Mouse (Mus musculus) forebrain, embryonic 14.5 days (tissue): ENCODE results near the gene Atxn7l1. TPM values are rescaled to one million over a fixed set of nuclear protein-coding genes. Genes with fewer than 3 reads are reported as not detected.

Experiments used
- ATAC-seq: fragments of 200-750 bp; cut with Nextera tagmentation; 2 replicates; pipeline ENCODE4 v1.8.0; 2017; ENCODE audit warnings: mild to moderate bottlenecking, moderate library complexity
- DNase-seq: peaks from one replicate; pipeline ENCODE4 v3.0.0-alpha.2; 2015; ENCODE audit warnings: low spot score
- H3K27ac ChIP-seq: fragments of 300-500 bp; sonication (generic); 2 replicates; pipeline ENCODE4 v1.5.1; 2014; ENCODE audit warnings: low read depth, mild to moderate bottlenecking, control low read depth, low read length, moderate library complexity
- H3K27me3 ChIP-seq: fragments of 300-500 bp; sonication (generic); replicated peaks from 2 replicates; pipeline ENCODE4 v1.6.1; 2014; ENCODE audit warnings: low read length, control low read depth, mixed read lengths; ENCODE audit not compliant: control insufficient read depth, insufficient read depth
- H3K36me3 ChIP-seq: fragments of 300-500 bp; sonication (generic); 2 replicates; pipeline ENCODE4 v1.6.1; 2014; ENCODE audit warnings: low read length, control low read depth; ENCODE audit not compliant: control insufficient read depth, insufficient read depth
- H3K4me1 ChIP-seq: fragments of 300-500 bp; sonication (generic); 2 replicates; pipeline ENCODE4 v1.6.1; 2014; ENCODE audit warnings: antibody characterized with exemption, low read length, control low read depth; ENCODE audit not compliant: control insufficient read depth, insufficient read depth
- H3K4me2 ChIP-seq: fragments of 300-500 bp; sonication (generic); 2 replicates; pipeline ENCODE4 v1.6.1; 2014; ENCODE audit warnings: mild to moderate bottlenecking, control low read depth, low read length
- H3K4me3 ChIP-seq: fragments of 300-500 bp; sonication (generic); 2 replicates; pipeline ENCODE4 v1.5.1; 2014; ENCODE audit warnings: low read depth, low read length, control low read depth
- H3K9ac ChIP-seq: fragments of 300-500 bp; sonication (generic); 2 replicates; pipeline ENCODE4 v1.6.1; 2014; ENCODE audit warnings: mild to moderate bottlenecking, low read length, control low read depth, moderate library complexity
- H3K9me3 ChIP-seq: fragments of 300-500 bp; sonication (generic); replicated peaks from 2 replicates; pipeline ENCODE4 v1.6.1; 2016; ENCODE audit warnings: low read length, control low read depth, mixed read lengths; ENCODE audit not compliant: control insufficient read depth
- WGBS: fragments of 180-500 bp; shearing (Covaris S2); extraction: QIAGEN DNeasy Blood & Tissue Kit; methylation state at CpG from one replicate; pipeline ENCODE4 v1.1.7; 2014; 5-methylcytosine and 5-hydroxymethylcytosine counted together
- polyA plus RNA-seq: library from polyadenylated mRNA; unstranded; fragments of >200 nt; fragmentation: Nextera tagmentation; extraction: Ambion mirVana; gene quantifications from 2 replicates; pipeline ENCODE4 v1.2.1, GENCODE M21; 2014

The Atxn7l1 gene
- polyA plus RNA-seq, 1 experiment from 2014 or later, result 18.1 TPM

DNA sequence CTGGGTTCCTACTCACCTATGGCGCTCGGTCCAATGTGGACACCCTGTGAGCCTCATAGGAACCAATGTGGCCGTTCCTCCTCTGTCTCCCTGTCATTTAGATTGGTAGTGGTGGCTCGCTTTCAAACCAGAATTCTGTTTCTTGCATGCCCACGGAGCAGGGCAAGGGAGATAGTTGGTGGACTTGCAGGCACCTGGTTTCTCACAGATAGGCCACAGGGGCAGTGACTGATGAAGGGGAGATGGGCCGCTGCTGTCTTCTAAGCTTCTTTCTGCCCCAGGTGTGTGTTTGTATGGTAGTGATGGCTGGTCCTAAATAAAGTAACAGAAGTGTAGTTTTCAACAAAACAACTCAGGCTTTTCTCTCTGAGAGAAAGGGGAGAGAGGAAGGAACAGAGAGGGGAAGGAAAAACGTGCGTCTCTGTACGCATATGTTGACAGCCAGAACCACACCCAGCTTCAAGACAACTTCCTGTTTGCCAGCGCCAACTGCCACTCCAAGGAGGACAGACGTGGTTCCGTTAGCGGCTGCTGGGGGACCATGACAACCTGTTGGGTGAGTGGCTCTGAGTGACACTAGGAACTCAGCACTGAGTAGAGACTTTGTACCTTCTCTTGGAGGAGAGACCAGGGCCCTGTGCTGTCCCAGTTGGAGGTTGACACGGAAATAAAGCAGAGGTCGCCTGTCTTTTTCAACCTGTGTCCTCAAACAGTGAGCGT, 167.6 kb downstream of the Atxn7l1 start:
- Histone ChIP-seq H3K4me2 (no peak overlapping the region), H3K27me3 (no peaks in the 10 kb centered on the region), H3K4me3 (no peak overlapping the region), H3K36me3 (no peaks in the 10 kb centered on the region), H3K9ac (no peak overlapping the region), H3K4me1 (peaks cover 9% of the 10 kb centered on the region; the same call in 1 of the 2 replicates), H3K27ac (no peak overlapping the region), H3K9me3 (no peaks in the 10 kb centered on the region)
- 84% methylated on average over 16 of the region's 16 CpGs for WGBS
- no peak for ATAC-seq
- peak; percentile 12 for DNase-seq

GRCm38 (mm10) chr12:33315804-33316203, 168.3 kb downstream of the Atxn7l1 start:
- Histone ChIP-seq H3K9me3 (no peaks in the 10 kb centered on the region), H3K4me2 (no peak overlapping the region), H3K4me1 (peaks cover 9% of the 10 kb centered on the region; the same call in 1 of the 2 replicates), H3K9ac (no peak overlapping the region), H3K27ac (no peak overlapping the region), H3K36me3 (no peaks in the 10 kb centered on the region), H3K27me3 (no peaks in the 10 kb centered on the region), H3K4me3 (no peak overlapping the region)
- no peak for DNase-seq
- WGBS, result 83% methylated on average over 5 of the region's 5 CpGs
- ATAC-seq, result no peak

DNA sequence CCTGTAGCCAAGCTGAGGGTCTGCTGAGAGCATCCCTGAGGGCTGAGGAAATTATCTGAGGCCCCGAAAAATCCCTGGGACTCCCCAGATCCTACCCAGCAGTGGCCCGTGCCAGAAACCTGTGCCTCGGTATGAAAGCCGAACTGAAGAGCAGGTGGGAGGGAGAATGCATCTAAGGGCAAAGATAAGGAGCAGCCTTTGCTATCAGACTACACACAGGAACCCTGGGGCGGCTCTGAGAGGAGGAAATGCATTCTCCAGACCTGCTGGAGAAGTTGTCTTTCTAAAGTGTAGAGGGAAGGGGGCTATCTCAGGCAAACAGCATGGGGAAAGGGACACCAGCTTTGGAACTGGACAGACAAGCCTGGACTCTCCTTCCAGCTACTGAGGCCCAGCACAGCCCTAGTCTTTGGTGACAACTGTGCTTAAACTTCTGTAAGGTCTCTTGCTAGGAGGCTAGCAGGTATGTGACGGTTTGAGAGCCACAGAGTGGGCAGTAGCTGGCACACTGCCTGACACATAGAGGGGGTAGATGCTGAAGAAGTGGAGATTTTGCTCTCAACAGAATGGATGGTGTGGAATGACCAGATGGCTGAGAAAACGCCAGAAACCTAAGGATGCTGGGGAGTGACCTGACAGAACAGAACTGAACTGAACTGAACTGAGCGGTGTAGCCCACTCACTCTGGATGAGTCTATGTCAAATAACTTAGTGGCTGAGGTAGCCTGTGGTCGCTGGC, 170.5 kb downstream of the Atxn7l1 start:
- Histone ChIP-seq H3K9ac (no peak overlapping the region), H3K4me3 (no peak overlapping the region), H3K9me3 (no peaks in the 10 kb centered on the region), H3K36me3 (no peaks in the 10 kb centered on the region), H3K4me2 (no peak overlapping the region), H3K4me1 (peaks cover 7% of the 10 kb centered on the region; the same call in 1 of the 2 replicates), H3K27me3 (no peaks in the 10 kb centered on the region), H3K27ac (no peak overlapping the region)
- 88% methylated on average over 9 of the region's 9 CpGs for WGBS
- DNase-seq (no peak), ATAC-seq (no peak)

DNA sequence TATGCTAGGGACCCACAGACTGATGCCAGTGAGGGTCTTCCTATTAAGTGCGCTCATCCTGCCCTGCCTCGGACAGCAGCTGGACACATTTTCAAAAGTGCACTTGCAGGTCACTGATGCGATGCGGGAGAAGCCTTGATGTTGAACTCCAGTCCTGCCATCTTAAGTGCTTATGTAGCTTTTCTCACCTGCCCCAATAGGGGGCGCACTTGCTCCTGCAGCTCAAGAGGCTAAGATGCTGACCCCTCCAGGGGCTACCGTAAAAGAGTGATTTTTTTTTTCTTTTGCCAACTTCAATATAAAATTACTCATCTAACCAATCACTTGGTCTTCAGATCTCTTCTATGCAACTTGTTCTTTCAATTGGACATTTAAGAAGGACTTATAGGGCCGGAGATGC, 175.1 kb downstream of the Atxn7l1 start:
- H3K9ac ChIP-seq, result no peak overlapping the region
- DNase-seq, result no peak
- no peaks in the 10 kb centered on the region for H3K4me1 ChIP-seq
- 78% methylated on average over 7 of the region's 7 CpGs for WGBS
- H3K27ac ChIP-seq, result no peak overlapping the region
- no peaks in the 10 kb centered on the region for H3K36me3 ChIP-seq
- no peaks in the 10 kb centered on the region for H3K9me3 ChIP-seq
- H3K4me2 ChIP-seq, result no peak overlapping the region
- no peak overlapping the region for H3K4me3 ChIP-seq
- no peak for ATAC-seq
- no peaks in the 10 kb centered on the region for H3K27me3 ChIP-seq

- DNase-seq (no peak), ATAC-seq (no peak)
- WGBS, result 90% methylated on average over 1 of the region's 1 CpGs
- Histone ChIP-seq H3K4me1 (no peaks in the 10 kb centered on the region), H3K36me3 (no peaks in the 10 kb centered on the region), H3K4me3 (no peak overlapping the region), H3K27me3 (no peaks in the 10 kb centered on the region), H3K4me2 (no peak overlapping the region), H3K9ac (no peak overlapping the region), H3K9me3 (no peaks in the 10 kb centered on the region), H3K27ac (no peak overlapping the region)
These were observed 176.3 kb downstream of the Atxn7l1 start for GRCm38 (mm10) chr12:33323821-33324220.

DNA sequence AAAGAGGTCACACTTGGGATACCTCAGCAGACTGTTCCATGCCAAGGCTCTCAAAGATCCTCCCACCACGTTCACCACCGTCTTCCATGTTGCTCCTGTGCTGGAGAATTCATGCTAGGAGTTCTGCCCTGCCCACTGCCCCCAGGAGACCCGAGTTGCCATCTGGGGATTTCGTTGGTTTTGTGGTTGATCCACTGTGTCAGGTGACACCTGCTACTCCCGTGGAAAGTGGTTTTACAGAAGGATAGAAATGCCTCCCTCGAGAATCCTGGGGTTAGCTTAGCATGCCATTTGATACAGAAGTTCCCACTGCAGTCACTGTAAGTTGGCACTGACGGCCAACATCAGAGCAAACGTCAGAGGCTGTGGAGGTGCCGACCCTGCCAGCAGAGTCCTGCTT, 177.9 kb downstream of the Atxn7l1 start:
- Histone ChIP-seq H3K9me3 (no peaks in the 10 kb centered on the region), H3K27ac (no peak overlapping the region), H3K9ac (no peak overlapping the region), H3K27me3 (no peaks in the 10 kb centered on the region), H3K36me3 (no peaks in the 10 kb centered on the region), H3K4me2 (no peak overlapping the region), H3K4me3 (no peak overlapping the region), H3K4me1 (no peaks in the 10 kb centered on the region)
- DNase-seq (no peak), ATAC-seq (no peak)
- WGBS, result 79% methylated on average over 9 of the region's 9 CpGs

- Histone ChIP-seq H3K4me3 (no peak overlapping the region), H3K9ac (no peak overlapping the region), H3K4me1 (peaks cover 10% of the 10 kb centered on the region), H3K4me2 (no peak overlapping the region), H3K27ac (no peak overlapping the region), H3K9me3 (no peaks in the 10 kb centered on the region), H3K27me3 (no peaks in the 10 kb centered on the region), H3K36me3 (no peaks in the 10 kb centered on the region)
- ATAC-seq (no peak), DNase-seq (no peak)
- 63% methylated on average over 4 of the region's 4 CpGs for WGBS
These were observed 184.6 kb downstream of the Atxn7l1 start for GRCm38 (mm10) chr12:33332046-33332445.

- H3K9ac ChIP-seq, result no peak overlapping the region
- H3K9me3 ChIP-seq, result no peaks in the 10 kb centered on the region
- no peak overlapping the region for H3K4me2 ChIP-seq
- H3K27me3 ChIP-seq, result no peaks in the 10 kb centered on the region
- ATAC-seq (no peak), DNase-seq (peak; percentile 17)
- WGBS, result 56% methylated on average over 5 of the region's 5 CpGs
- H3K4me1 ChIP-seq, result peaks cover 13% of the 10 kb centered on the region
- H3K4me3 ChIP-seq, result no peak overlapping the region
- H3K27ac ChIP-seq, result no peak overlapping the region
- no peaks in the 10 kb centered on the region for H3K36me3 ChIP-seq
These were observed 185.3 kb downstream of the Atxn7l1 start for GRCm38 (mm10) chr12:33332796-33333195.

- no peak overlapping the region for H3K4me3 ChIP-seq
- peak; percentile 89 for DNase-seq
- H3K27me3 ChIP-seq, result no peaks in the 10 kb centered on the region
- H3K4me2 ChIP-seq, result no peak overlapping the region
- H3K27ac ChIP-seq, result no peak overlapping the region
- 36% methylated on average over 8 of the region's 8 CpGs for WGBS
- no peaks in the 10 kb centered on the region for H3K36me3 ChIP-seq
- H3K9ac ChIP-seq, result no peak overlapping the region
- no peaks in the 10 kb centered on the region for H3K9me3 ChIP-seq
- ATAC-seq, result peak; percentile 77
- peaks cover 13% of the 10 kb centered on the region for H3K4me1 ChIP-seq
These were observed 186.4 kb downstream of the Atxn7l1 start for GRCm38 (mm10) chr12:33333914-33334313.
